Mouse (Mus musculus): ENCODE results near the gene Gpc6. TPM values are rescaled to one million over a fixed set of nuclear protein-coding genes. Genes with fewer than 3 reads are reported as not detected.

Gpc6 gene
- total and polyA plus RNA-seq, 3 experiments, result not detected

DNA sequence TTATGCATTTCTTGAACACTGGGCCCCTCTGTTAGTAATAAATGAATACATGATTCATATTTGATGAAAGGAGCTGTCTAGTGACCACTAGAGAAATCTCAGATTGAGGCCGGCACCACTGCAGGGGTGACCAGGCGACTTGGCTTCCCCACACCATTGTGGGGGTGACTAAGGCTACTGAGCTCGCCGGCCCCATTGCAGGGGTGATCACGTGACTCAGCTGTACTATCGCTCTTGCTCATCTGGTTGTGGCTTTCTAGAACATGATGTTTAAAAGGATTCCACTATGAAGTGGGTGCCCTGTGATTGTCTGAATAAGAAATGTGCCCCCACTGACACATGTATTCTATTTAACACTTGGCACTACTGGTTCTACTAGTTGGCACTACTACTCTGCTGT is 656.6 kb downstream of the Gpc6 start:
- in situ Hi-C loops (cut with MboI; ENCODE audit: low pct_ligation_motif_present, low pct_unique_long_range_greater_than_20kb, low sequenced_read_pairs), result no loop called here
- Histone ChIP-seq H3K9ac (ENCODE audit: insufficient read depth, low read depth) (no peak overlapping the region), H3K4me1 (ENCODE audit: control insufficient read depth in 1 of 2, insufficient read depth in 2 of 2) (peaks cover 0 to 8% of the 10 kb centered on the region in 2 experiments; a peak in 2 of 4 replicates), H3K79me2 (replicated peaks; ENCODE audit: control insufficient read depth, extremely low read depth, insufficient read depth, poor library complexity, severe bottlenecking) (no peaks in the 10 kb centered on the region), H3K9me3 (replicated peaks; ENCODE audit: low read length) (no peaks in the 10 kb centered on the region), H3K4me3 (replicated peaks in 1 of 3; ENCODE audit: low read depth in 2 of 3, low read length in 2 of 3, poor library complexity in 1 of 3) (no peak overlapping the region), H3K27me3 (replicated peaks) (no peaks in the 10 kb centered on the region), H3K36me3 (replicated peaks in 1 of 2; ENCODE audit: control insufficient read depth in 1 of 2, insufficient read depth in 1 of 2, low read length in 1 of 2) (no peaks in the 10 kb centered on the region), H3K27ac (ENCODE audit: insufficient read depth, low read depth) (no peak overlapping the region), H3K4me2 (ENCODE audit: insufficient read depth, low read depth, poor library complexity, severe bottlenecking) (no peak overlapping the region)
- no peak for TF ChIP-seq GABPA (IDR thresholded peaks at IDR 0.05; ENCODE audit: insufficient replicate concordance, low read depth, low read length)
- no peak for TF ChIP-seq JUN (IDR thresholded peaks at IDR 0.05; ENCODE audit: insufficient read depth, low read depth, low read length)
- no peak for TF ChIP-seq CHD2 (IDR thresholded peaks at IDR 0.05; ENCODE audit: low read length)
- no peak for TF ChIP-seq E2F4 (IDR thresholded peaks at IDR 0.05; ENCODE audit: insufficient replicate concordance, low read depth, low read length)
- no peak for TF ChIP-seq BHLHE40 (IDR thresholded peaks at IDR 0.05; ENCODE audit: low read depth, low read length)
- no peak for TF ChIP-seq KAT2A (IDR thresholded peaks at IDR 0.05; ENCODE audit: insufficient replicate concordance, low read length)
- no peak for TF ChIP-seq MXI1 (IDR thresholded peaks at IDR 0.05; ENCODE audit: low read depth, low read length)
- TF ChIP-seq CTCF (conservative IDR thresholded peaks at IDR 0.05 in 1 of 2, IDR thresholded peaks at IDR 0.05 in 1 of 2; ENCODE audit: low read depth in 2 of 2, low read length in 2 of 2), result no peak
- no peak for TF ChIP-seq POLR2AphosphoS2 (IDR thresholded peaks at IDR 0.05; ENCODE audit: low read depth, low read length)
- TF ChIP-seq ZC3H11A (IDR thresholded peaks at IDR 0.05; ENCODE audit: low read depth, low read length), result no peak
- TF ChIP-seq ETS1 (conservative IDR thresholded peaks at IDR 0.05; ENCODE audit: low read depth, low read length), result no peak
- no peak for TF ChIP-seq TBP (conservative IDR thresholded peaks at IDR 0.05; ENCODE audit: low read depth, low read length)
- no peak for TF ChIP-seq CHD1 (IDR thresholded peaks at IDR 0.05; ENCODE audit: low read depth, low read length)
- dilution Hi-C loops (cut with MboI; ENCODE audit: extremely low pct_ligation_motif_present, extremely low pct_unique_long_range_greater_than_20kb, low sequenced_read_pairs), result no loop called here
- DNase-seq (ENCODE audit: extremely low read depth), result no peak

DNA sequence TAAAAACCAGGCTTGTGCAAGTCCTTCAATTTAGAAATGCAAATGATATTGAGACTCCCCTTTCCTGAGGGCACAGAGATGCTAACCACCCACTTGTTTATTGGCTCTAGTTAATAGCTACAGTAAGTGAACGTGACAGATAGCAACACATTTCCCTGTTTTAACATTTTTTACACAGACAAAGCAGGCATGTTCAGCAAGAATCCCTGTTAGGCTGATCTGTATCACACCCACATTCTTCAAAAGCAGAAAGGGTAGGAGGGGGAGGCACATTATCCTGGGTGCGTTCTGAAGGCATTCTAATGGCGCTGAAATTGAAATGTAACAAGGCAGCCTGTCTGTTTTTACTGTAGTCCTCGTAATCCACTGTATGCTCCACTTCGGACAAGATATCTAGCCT is 674.6 kb downstream of the Gpc6 start:
- DNase-seq (ENCODE audit: extremely low read depth), result no peak
- Histone ChIP-seq H3K36me3 (replicated peaks in 1 of 2; ENCODE audit: control insufficient read depth in 1 of 2, insufficient read depth in 1 of 2, low read length in 1 of 2) (no peaks in the 10 kb centered on the region), H3K27me3 (replicated peaks) (no peaks in the 10 kb centered on the region), H3K9ac (ENCODE audit: insufficient read depth, low read depth) (no peak overlapping the region), H3K9me3 (replicated peaks; ENCODE audit: low read length) (no peaks in the 10 kb centered on the region), H3K4me3 (replicated peaks in 1 of 3; ENCODE audit: low read depth in 2 of 3, low read length in 2 of 3, poor library complexity in 1 of 3) (no peak overlapping the region), H3K79me2 (replicated peaks; ENCODE audit: control insufficient read depth, extremely low read depth, insufficient read depth, poor library complexity, severe bottlenecking) (no peaks in the 10 kb centered on the region), H3K4me1 (ENCODE audit: control insufficient read depth in 1 of 2, insufficient read depth in 2 of 2) (no peaks in the 10 kb centered on the region), H3K27ac (ENCODE audit: insufficient read depth, low read depth) (no peak overlapping the region), H3K4me2 (ENCODE audit: insufficient read depth, low read depth, poor library complexity, severe bottlenecking) (no peak overlapping the region)
- in situ Hi-C loops (cut with MboI; ENCODE audit: low pct_ligation_motif_present, low pct_unique_long_range_greater_than_20kb, low sequenced_read_pairs) (no loop called here), dilution Hi-C loops (cut with MboI; ENCODE audit: extremely low pct_ligation_motif_present, extremely low pct_unique_long_range_greater_than_20kb, low sequenced_read_pairs) (no loop called here)
- TF ChIP-seq MAZ (IDR thresholded peaks at IDR 0.05; ENCODE audit: low read depth, low read length), result no peak
- TF ChIP-seq USF2 (conservative IDR thresholded peaks at IDR 0.05; ENCODE audit: low read depth, low read length), result no peak
- TF ChIP-seq POLR2A (IDR thresholded peaks at IDR 0.05; ENCODE audit: low read depth, low read length), result no peak
- no peak for TF ChIP-seq SMC3 (IDR thresholded peaks at IDR 0.05; ENCODE audit: low read depth, low read length)
- no peak for TF ChIP-seq RCOR1 (conservative IDR thresholded peaks at IDR 0.05; ENCODE audit: low read depth, low read length)
- TF ChIP-seq ETS1 (conservative IDR thresholded peaks at IDR 0.05; ENCODE audit: low read depth, low read length), result no peak
- no peak for TF ChIP-seq MAX (IDR thresholded peaks at IDR 0.05; ENCODE audit: low read length)
- TF ChIP-seq UBTF (IDR thresholded peaks at IDR 0.05; ENCODE audit: low read depth, low read length), result no peak
- no peak for TF ChIP-seq TBP (conservative IDR thresholded peaks at IDR 0.05; ENCODE audit: low read depth, low read length)
- TF ChIP-seq ZC3H11A (IDR thresholded peaks at IDR 0.05; ENCODE audit: low read depth, low read length), result no peak
- TF ChIP-seq SIN3A (IDR thresholded peaks at IDR 0.05; ENCODE audit: low read length), result no peak
- TF ChIP-seq POLR2AphosphoS2 (IDR thresholded peaks at IDR 0.05; ENCODE audit: low read depth, low read length), result no peak

Data from CH12.LX (cell line).